Mouse (Mus musculus) liver, embryonic 11.5 days (tissue): ENCODE results near the gene Zfp706. TPM values are rescaled to one million over a fixed set of nuclear protein-coding genes. Genes with fewer than 3 reads are reported as not detected.
A peak's percentile ranks its signal among the peaks of the same experiment; 100 is the strongest.

Experiments
- ATAC-seq: fragments of 200-750 bp; cut with Nextera tagmentation; replicated peaks from 2 replicates; pipeline ENCODE4 v1.8.0; 2017; ENCODE audit warnings: moderate number of reproducible peaks, mild to moderate bottlenecking, moderate TSS enrichment, moderate library complexity; ENCODE audit not compliant: low FRiP score
- DNase-seq: peaks from one replicate; pipeline ENCODE4 v3.0.0-alpha.2; 2017; ENCODE audit warnings: low spot score
- H3K27ac ChIP-seq: fragments of 300-500 bp; sonication (generic); 2 replicates; pipeline ENCODE4 v1.5.1; 2014; ENCODE audit warnings: mild to moderate bottlenecking, low read depth, low read length, control low read depth
- H3K27me3 ChIP-seq: fragments of 300-500 bp; sonication (generic); replicated peaks from 2 replicates; pipeline ENCODE4 v1.6.1; 2014; ENCODE audit warnings: low read length, mixed read lengths; ENCODE audit not compliant: control insufficient read depth, insufficient read depth
- H3K36me3 ChIP-seq: fragments of 300-500 bp; sonication (generic); 2 replicates; pipeline ENCODE4 v1.6.1; 2014; ENCODE audit warnings: mild to moderate bottlenecking, low read length, moderate library complexity, mixed read lengths; ENCODE audit not compliant: control insufficient read depth, insufficient read depth
- H3K4me1 ChIP-seq: fragments of 300-500 bp; sonication (generic); replicated peaks from 2 replicates; pipeline ENCODE4 v1.6.1; 2014; ENCODE audit warnings: low read length, mixed read lengths; ENCODE audit not compliant: control insufficient read depth, insufficient read depth
- H3K4me2 ChIP-seq: fragments of 300-500 bp; sonication (generic); 2 replicates; pipeline ENCODE4 v1.6.1; 2014; ENCODE audit warnings: mild to moderate bottlenecking, control low read depth, moderate library complexity
- H3K4me3 ChIP-seq: fragments of 300-500 bp; sonication (generic); 2 replicates; pipeline ENCODE4 v1.5.1; 2014; ENCODE audit warnings: low read depth, low read length, control low read depth
- H3K9ac ChIP-seq: fragments of 300-500 bp; sonication (generic); 2 replicates; pipeline ENCODE4 v1.6.1; 2014; ENCODE audit warnings: low read depth, low read length, control low read depth
- H3K9me3 ChIP-seq: fragments of 300-500 bp; sonication (generic); 2 replicates; pipeline ENCODE4 v1.6.1; 2016; ENCODE audit warnings: low read length, inconsistent platforms, mixed read lengths; ENCODE audit not compliant: control insufficient read depth
- WGBS: fragments of 180-500 bp; shearing (Covaris S2); extraction: QIAGEN DNeasy Blood & Tissue Kit; methylation state at CpG from one replicate; pipeline ENCODE4 v1.1.7; 2014; 5-methylcytosine and 5-hydroxymethylcytosine counted together
- polyA plus RNA-seq: library from polyadenylated mRNA; unstranded; fragments of >200 nt; fragmentation: Nextera tagmentation; extraction: Ambion mirVana; gene quantifications from 2 replicates; pipeline ENCODE4 v1.2.1, GENCODE M21; 2014

Gene Zfp706
- polyA plus RNA-seq, 1 experiment from 2014 or later, result 419 TPM

DNA sequence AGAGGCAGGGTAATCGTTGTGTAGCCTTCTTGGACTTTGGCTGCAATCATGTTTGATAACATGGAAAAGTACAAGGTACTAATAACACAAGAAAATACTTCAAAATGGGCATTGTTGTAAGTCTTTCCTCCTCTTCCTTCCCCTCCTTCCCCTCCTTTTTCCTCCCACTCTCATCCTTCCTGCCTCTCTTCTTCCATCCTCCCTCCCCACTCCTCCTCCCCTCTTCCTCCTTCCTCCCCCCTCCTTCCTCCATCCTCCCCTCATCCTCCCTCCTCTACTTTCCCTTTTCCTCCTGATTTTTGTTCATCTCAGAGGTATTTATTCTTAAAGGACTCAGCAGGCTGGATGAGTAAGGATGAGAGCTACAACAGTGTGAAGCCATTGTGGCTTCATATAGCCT is 39.3 kb downstream of the Zfp706 start:
- H3K36me3 ChIP-seq, result no peaks in the 10 kb centered on the region
- H3K4me3 ChIP-seq, result no peak overlapping the region
- no peak overlapping the region for H3K4me2 ChIP-seq
- peaks cover 11% of the 10 kb centered on the region; the same call in 1 of the 2 replicates for H3K27me3 ChIP-seq
- 65% methylated on average over 1 of the region's 1 CpGs for WGBS
- peaks cover 6% of the 10 kb centered on the region; the same call in 1 of the 2 replicates for H3K4me1 ChIP-seq
- no peak overlapping the region for H3K27ac ChIP-seq
- no peak for ATAC-seq
- no peaks in the 10 kb centered on the region for H3K9me3 ChIP-seq
- DNase-seq, result no peak
- H3K9ac ChIP-seq, result no peak overlapping the region

- peak overlapping the region; percentile 26; the same call in 1 of the 2 replicates for H3K4me2 ChIP-seq
- H3K36me3 ChIP-seq, result no peaks in the 10 kb centered on the region
- peaks cover 11% of the 10 kb centered on the region; the same call in 1 of the 2 replicates for H3K27me3 ChIP-seq
- no peak overlapping the region for H3K27ac ChIP-seq
- WGBS, result 41% methylated on average over 24 of the region's 24 CpGs
- DNase-seq, result no peak
- no peaks in the 10 kb centered on the region for H3K9me3 ChIP-seq
- no peak overlapping the region for H3K4me3 ChIP-seq
- H3K4me1 ChIP-seq, result peaks cover 5% of the 10 kb centered on the region; the same call in 1 of the 2 replicates
- no peak for ATAC-seq
- H3K9ac ChIP-seq, result no peak overlapping the region
Measured at GRCm38 (mm10) chr15:36967381-36968211, 40.0 kb downstream of the Zfp706 start.

- H3K36me3 ChIP-seq, result no peaks in the 10 kb centered on the region
- WGBS, result 26% methylated on average over 7 of the region's 7 CpGs
- no peak for DNase-seq
- H3K4me1 ChIP-seq, result peaks cover 5% of the 10 kb centered on the region; the same call in 1 of the 2 replicates
- no peak for ATAC-seq
- H3K4me2 ChIP-seq, result no peak overlapping the region
- H3K9me3 ChIP-seq, result no peaks in the 10 kb centered on the region
- no peak overlapping the region for H3K27ac ChIP-seq
- H3K27me3 ChIP-seq, result peaks cover 11% of the 10 kb centered on the region; the same call in 1 of the 2 replicates
- no peak overlapping the region for H3K9ac ChIP-seq
- no peak overlapping the region for H3K4me3 ChIP-seq
Measured at GRCm38 (mm10) chr15:36966940-36967339, 40.6 kb downstream of the Zfp706 start.

DNA sequence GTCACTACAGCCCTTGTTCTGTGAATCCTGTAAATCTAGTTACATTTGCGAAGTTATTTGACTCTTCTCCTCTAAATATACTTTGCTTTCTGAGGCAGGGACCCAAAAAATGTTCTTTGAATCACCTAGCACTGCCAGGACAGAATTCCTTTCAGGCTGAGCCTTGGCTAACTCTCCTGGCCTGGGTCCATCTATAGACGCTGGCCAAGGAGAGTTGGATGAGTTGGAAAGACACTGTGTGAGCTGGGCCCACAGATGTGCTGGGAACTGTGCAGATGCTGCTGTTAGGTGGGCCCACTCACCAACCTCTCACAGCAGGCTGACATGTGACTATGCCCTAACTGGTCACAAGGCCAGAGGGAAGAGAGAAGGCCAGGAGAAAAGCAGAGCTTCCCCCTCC is 41.1 kb downstream of the Zfp706 start:
- Histone ChIP-seq H3K4me2 (no peak overlapping the region), H3K27ac (no peak overlapping the region), H3K4me1 (peaks cover 5% of the 10 kb centered on the region; the same call in 1 of the 2 replicates), H3K36me3 (no peaks in the 10 kb centered on the region), H3K27me3 (peaks cover 11% of the 10 kb centered on the region; the same call in 1 of the 2 replicates), H3K9ac (no peak overlapping the region), H3K9me3 (no peaks in the 10 kb centered on the region), H3K4me3 (no peak overlapping the region)
- 74% methylated on average over 2 of the region's 2 CpGs for WGBS
- DNase-seq, result no peak
- ATAC-seq, result no peak

- ATAC-seq, result no peak
- Histone ChIP-seq H3K9me3 (no peaks in the 10 kb centered on the region), H3K27ac (no peak overlapping the region), H3K4me1 (peaks cover 7% of the 10 kb centered on the region; the same call in 1 of the 2 replicates), H3K4me2 (no peak overlapping the region), H3K36me3 (no peaks in the 10 kb centered on the region), H3K9ac (no peak overlapping the region), H3K27me3 (peaks cover 11% of the 10 kb centered on the region; the same call in 1 of the 2 replicates), H3K4me3 (no peak overlapping the region)
- WGBS, result 54% methylated on average over 4 of the region's 4 CpGs
- no peak for DNase-seq
Measured at GRCm38 (mm10) chr15:36965743-36966142, 41.8 kb downstream of the Zfp706 start.

- H3K4me1 ChIP-seq, result peaks cover 14% of the 10 kb centered on the region; the same call in 1 of the 2 replicates
- H3K4me2 ChIP-seq, result no peak overlapping the region
- DNase-seq (no peak), ATAC-seq (no peak)
- H3K9me3 ChIP-seq, result no peaks in the 10 kb centered on the region
- WGBS, result 85% methylated on average over 6 of the region's 6 CpGs
- no peaks in the 10 kb centered on the region for H3K36me3 ChIP-seq
- H3K27ac ChIP-seq, result no peak overlapping the region
- H3K27me3 ChIP-seq, result peaks cover 5% of the 10 kb centered on the region; the same call in 1 of the 2 replicates
- no peak overlapping the region for H3K4me3 ChIP-seq
- H3K9ac ChIP-seq, result no peak overlapping the region
Measured at GRCm38 (mm10) chr15:36962931-36963330, 44.6 kb downstream of the Zfp706 start.

GRCm38 (mm10) chr15:36960876-36961237 is 46.7 kb downstream of the Zfp706 start:
- H3K4me2 ChIP-seq, result no peak overlapping the region
- 0 out of 2 replicates have a peak, but pooled peaks cover 2% of the 10 kb centered on the region for H3K9me3 ChIP-seq
- H3K27ac ChIP-seq, result no peak overlapping the region
- DNase-seq (no peak), ATAC-seq (no peak)
- H3K27me3 ChIP-seq, result no peaks in the 10 kb centered on the region
- no peak overlapping the region for H3K4me3 ChIP-seq
- 73% methylated on average over 4 of the region's 4 CpGs for WGBS
- no peak overlapping the region for H3K9ac ChIP-seq
- no peaks in the 10 kb centered on the region for H3K36me3 ChIP-seq
- peaks cover 9% of the 10 kb centered on the region; the same call in 1 of the 2 replicates for H3K4me1 ChIP-seq

GRCm38 (mm10) chr15:36960010-36960875 is 47.3 kb downstream of the Zfp706 start:
- Histone ChIP-seq H3K4me1 (peaks cover 9% of the 10 kb centered on the region; the same call in 1 of the 2 replicates), H3K4me2 (peak overlapping the region; percentile 29; the same call in 1 of the 2 replicates), H3K36me3 (no peaks in the 10 kb centered on the region), H3K27me3 (peaks cover 3% of the 10 kb centered on the region), H3K9ac (no peak overlapping the region), H3K4me3 (no peak overlapping the region), H3K27ac (no peak overlapping the region), H3K9me3 (0 out of 2 replicates have a peak, but pooled peaks cover 2% of the 10 kb centered on the region)
- DNase-seq (peak; percentile 44), ATAC-seq (peak; percentile 84)
- WGBS, result 70% methylated on average over 17 of the region's 17 CpGs
